Mouse (Mus musculus) heart, postnatal 0 days (tissue): ENCODE results near the gene Rora. TPM values are rescaled to one million over a fixed set of nuclear protein-coding genes. Genes with fewer than 3 reads are reported as not detected.
A peak's percentile ranks its signal among the peaks of the same experiment; 100 is the strongest.

ENCODE experiments used
- ATAC-seq: fragments of 200-750 bp; cut with Nextera tagmentation; 2 replicates; pipeline ENCODE4 v1.8.0; 2017; ENCODE audit warnings: low read depth, moderate number of reproducible peaks, moderate library complexity; ENCODE audit not compliant: insufficient read depth
- DNase-seq: peaks from one replicate; pipeline ENCODE4 v3.0.0-alpha.2; 2016; ENCODE audit warnings: low spot score
- H3K27ac ChIP-seq: fragments of 300-500 bp; sonication (generic); 2 replicates; pipeline ENCODE4 v1.5.1; 2014; ENCODE audit warnings: low read depth, mild to moderate bottlenecking
- H3K27me3 ChIP-seq: fragments of 300-500 bp; sonication (generic); 2 replicates; pipeline ENCODE4 v1.6.1; 2014; ENCODE audit warnings: low read length, mixed read lengths; ENCODE audit not compliant: control insufficient read depth, insufficient read depth
- H3K36me3 ChIP-seq: fragments of 300-500 bp; sonication (generic); replicated peaks from 2 replicates; pipeline ENCODE4 v1.6.1; 2014; ENCODE audit warnings: low read length, mixed read lengths; ENCODE audit not compliant: control insufficient read depth, insufficient read depth
- H3K4me1 ChIP-seq: fragments of 300-500 bp; sonication (generic); 2 replicates; pipeline ENCODE4 v1.6.1; 2014; ENCODE audit warnings: antibody characterized with exemption; ENCODE audit not compliant: control insufficient read depth, insufficient read depth
- H3K4me2 ChIP-seq: fragments of 300-500 bp; sonication (generic); 2 replicates; pipeline ENCODE4 v1.6.1; 2014; ENCODE audit warnings: low read depth, mild to moderate bottlenecking, low read length, moderate library complexity
- H3K4me3 ChIP-seq: fragments of 300-500 bp; sonication (generic); 2 replicates; pipeline ENCODE4 v1.5.1; 2014; ENCODE audit warnings: low read depth, low read length
- H3K9ac ChIP-seq: fragments of 300-500 bp; sonication (generic); replicated peaks from 2 replicates; pipeline ENCODE4 v1.6.1; 2014; ENCODE audit warnings: low read depth, low read length, mixed read lengths
- H3K9me3 ChIP-seq: fragments of 300-500 bp; sonication (generic); replicated peaks from 2 replicates; pipeline ENCODE4 v1.6.1; 2016; ENCODE audit warnings: low read length; ENCODE audit not compliant: control insufficient read depth
- CTCF ChIP-seq: IDR thresholded peaks from 2 replicates; pipeline ENCODE4 v1.5.1; 2016; ENCODE audit warnings: antibody characterized with exemption, control low read depth, low read depth
- EP300 ChIP-seq: IDR thresholded peaks from 2 replicates; pipeline ENCODE4 v1.6.1; 2016; ENCODE audit warnings: antibody characterized with exemption, low read depth
- WGBS: fragments of 180-500 bp; shearing (Covaris S2); extraction: QIAGEN DNeasy Blood & Tissue Kit; methylation state at CpG from one replicate; pipeline ENCODE4 v1.1.7; 2014; 5-methylcytosine and 5-hydroxymethylcytosine counted together
- polyA plus RNA-seq: library from polyadenylated mRNA; unstranded; fragments of >200 nt; fragmentation: Nextera tagmentation; extraction: Ambion mirVana; gene quantifications from 2 replicates; pipeline ENCODE4 v1.2.1, GENCODE M21; 2015
- total RNA-seq: library from RNA; depleted of rRNA; stranded (reverse); fragments of >200 nt; gene quantifications from 2 replicates; pipeline ENCODE4 v1.2.3, GENCODE M21; 2014; ENCODE audit warnings: low replicate concordance

The Rora gene
- total and polyA plus RNA-seq, 2 experiments from 2014 or later, result 7.9 to 9.8 TPM

DNA sequence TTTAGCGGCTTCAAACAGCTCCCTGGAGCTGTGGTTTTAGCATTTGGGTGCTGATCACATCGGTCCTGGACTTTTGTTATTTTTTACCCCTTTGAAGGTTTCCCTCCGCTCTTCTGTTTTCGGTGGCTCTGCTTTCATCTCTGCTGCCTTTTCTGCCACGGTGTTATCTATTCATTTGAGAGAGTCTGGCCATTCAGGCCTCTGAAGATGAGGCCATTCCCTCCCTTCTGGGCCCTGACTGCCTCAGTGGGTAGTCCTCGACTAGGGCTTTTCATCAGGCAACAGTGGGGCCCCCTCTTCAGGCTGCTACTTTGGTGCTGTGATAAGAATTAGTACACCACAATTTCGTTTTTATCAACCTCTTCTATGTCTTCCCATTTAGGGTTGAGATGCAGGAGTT lies 617.3 kb downstream of the Rora start:
- ATAC-seq, result no peak
- no peak for TF ChIP-seq EP300
- no peak for TF ChIP-seq CTCF
- H3K36me3 ChIP-seq, result no peaks in the 10 kb centered on the region

DNA sequence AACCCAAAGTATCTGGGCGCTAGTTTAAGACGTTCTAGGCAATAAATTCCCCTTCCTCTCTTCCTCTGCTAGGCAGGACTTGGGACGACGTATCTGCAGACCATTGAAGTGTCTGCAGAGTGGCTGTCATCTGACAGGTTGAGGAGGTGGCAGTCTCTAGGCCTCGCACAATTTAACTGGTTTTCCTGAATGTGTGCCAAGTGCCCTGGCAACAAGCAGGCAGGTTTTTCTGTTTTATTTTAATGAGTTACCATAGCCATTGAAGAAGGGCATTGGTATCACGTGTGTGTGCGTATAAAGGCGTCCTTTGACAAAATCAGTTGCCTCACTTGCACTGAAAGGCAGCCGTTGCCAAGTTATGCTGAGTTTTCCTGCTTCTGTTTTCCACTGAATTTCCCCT lies 619.3 kb downstream of the Rora start:
- ATAC-seq (peak; percentile 76), DNase-seq (peak; percentile 39)
- H3K36me3 ChIP-seq, result no peaks in the 10 kb centered on the region
- no peak overlapping the region for H3K4me2 ChIP-seq
- 33% methylated on average over 9 of the region's 9 CpGs for WGBS
- no peak for TF ChIP-seq EP300
- TF ChIP-seq CTCF, result no peak
- no peaks in the 10 kb centered on the region for H3K27me3 ChIP-seq
- no peak overlapping the region for H3K9ac ChIP-seq
- no peak overlapping the region for H3K27ac ChIP-seq
- no peaks in the 10 kb centered on the region for H3K9me3 ChIP-seq
- H3K4me3 ChIP-seq, result no peak overlapping the region
- peaks cover 8% of the 10 kb centered on the region for H3K4me1 ChIP-seq

More for the DNA sequence above, 617.3 kb downstream of the Rora start:
- Histone ChIP-seq H3K9ac (no peak overlapping the region), H3K4me3 (no peak overlapping the region), H3K27me3 (no peaks in the 10 kb centered on the region), H3K4me1 (peaks cover 8% of the 10 kb centered on the region), H3K27ac (no peak overlapping the region), H3K4me2 (no peak overlapping the region), H3K9me3 (no peaks in the 10 kb centered on the region)
- DNase-seq, result no peak
- WGBS, result 33% methylated on average over 7 of the region's 7 CpGs

DNA sequence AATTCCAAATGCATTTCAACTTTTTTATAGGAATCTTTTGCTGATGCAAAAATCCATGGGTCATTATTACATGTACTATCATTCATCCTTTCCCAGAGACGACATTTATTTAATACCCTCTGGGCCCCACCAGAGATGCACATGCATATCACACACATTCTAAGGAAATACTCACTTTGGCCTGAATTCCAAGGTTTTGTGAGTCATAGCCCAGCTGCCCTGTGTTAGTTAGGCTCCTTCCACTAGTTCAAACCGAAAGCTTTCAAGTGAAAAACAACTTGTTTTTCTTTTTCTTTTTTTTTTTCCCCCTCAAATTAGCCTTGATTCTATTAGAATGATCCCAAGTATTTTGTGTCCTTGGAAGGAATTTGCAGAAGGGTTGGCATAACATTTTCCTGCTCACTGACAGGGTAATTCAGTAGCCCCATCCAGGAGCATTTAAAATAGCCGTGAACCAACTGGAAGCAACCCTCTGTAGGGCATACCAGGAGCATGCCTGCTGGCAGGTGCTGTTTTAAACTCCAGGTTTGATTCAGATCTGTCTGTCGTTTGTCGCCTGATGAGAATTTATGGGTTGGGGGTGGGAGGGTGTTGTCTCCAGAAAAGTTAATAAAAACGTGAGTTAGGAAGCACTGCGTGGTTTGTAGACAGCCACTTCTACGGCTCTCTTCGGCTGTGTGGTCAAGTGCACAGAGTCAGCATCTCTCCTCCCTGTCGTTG lies 621.3 kb downstream of the Rora start:
- DNase-seq, result no peak
- H3K36me3 ChIP-seq, result no peaks in the 10 kb centered on the region
- no peak overlapping the region for H3K4me2 ChIP-seq
- H3K27ac ChIP-seq, result no peak overlapping the region
- H3K9me3 ChIP-seq, result no peaks in the 10 kb centered on the region
- no peak overlapping the region for H3K4me3 ChIP-seq
- H3K4me1 ChIP-seq, result peaks cover 8% of the 10 kb centered on the region
- WGBS, result 77% methylated on average over 10 of the region's 10 CpGs
- TF ChIP-seq CTCF (no peak), EP300 (no peak)
- no peak overlapping the region for H3K9ac ChIP-seq
- no peak for ATAC-seq
- no peaks in the 10 kb centered on the region for H3K27me3 ChIP-seq

DNA sequence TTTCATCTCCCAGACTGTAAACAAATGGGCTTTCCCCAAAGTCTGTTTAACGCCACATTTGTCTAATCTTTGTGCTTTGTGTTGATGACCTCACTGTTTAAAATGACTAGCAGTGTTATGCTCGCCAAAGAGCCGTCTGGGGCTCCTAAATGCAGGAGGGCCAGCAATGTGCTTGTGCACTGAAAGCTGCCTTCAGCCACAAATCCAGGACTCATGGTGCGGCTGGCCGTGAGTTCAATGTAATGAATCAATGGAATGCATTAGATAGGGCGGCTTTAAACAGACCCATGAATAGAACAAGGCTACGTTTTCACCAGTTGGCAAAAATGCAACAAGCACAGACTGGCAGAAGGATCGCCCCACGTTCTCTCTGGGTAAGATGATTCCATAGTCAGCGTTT lies 623.7 kb downstream of the Rora start:
- H3K27me3 ChIP-seq, result no peaks in the 10 kb centered on the region
- no peak for TF ChIP-seq EP300
- TF ChIP-seq CTCF, result no peak
- DNase-seq (no peak), ATAC-seq (no peak)
- H3K9ac ChIP-seq, result no peak overlapping the region
- WGBS, result 51% methylated on average over 10 of the region's 10 CpGs
- H3K36me3 ChIP-seq, result no peaks in the 10 kb centered on the region
- no peak overlapping the region for H3K4me2 ChIP-seq
- no peak overlapping the region for H3K27ac ChIP-seq
- H3K4me3 ChIP-seq, result no peak overlapping the region
- peaks cover 8% of the 10 kb centered on the region for H3K4me1 ChIP-seq
- no peaks in the 10 kb centered on the region for H3K9me3 ChIP-seq

DNA sequence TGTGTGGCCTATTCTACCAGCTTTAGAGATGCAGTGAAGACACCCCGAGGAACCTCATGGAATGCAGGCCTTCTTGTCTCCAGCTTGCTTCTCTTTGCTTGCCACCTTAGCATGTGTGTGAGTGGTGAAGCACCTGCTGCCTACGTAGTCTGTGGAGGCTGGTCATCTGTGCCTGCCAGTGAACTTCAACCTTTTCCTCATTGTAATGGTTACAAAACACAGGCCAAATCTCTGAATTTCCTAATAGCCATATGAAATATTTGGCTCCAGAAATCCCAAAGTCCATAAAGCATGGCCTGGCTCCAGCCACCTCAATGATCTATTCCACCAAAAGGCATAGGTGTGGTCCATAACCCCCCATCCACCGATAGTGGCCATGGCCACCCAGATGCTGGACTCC lies 631.4 kb downstream of the Rora start:
- no peak overlapping the region for H3K4me3 ChIP-seq
- H3K27ac ChIP-seq, result no peak overlapping the region
- WGBS, result 82% methylated on average over 3 of the region's 3 CpGs
- no peak overlapping the region for H3K9ac ChIP-seq
- H3K4me1 ChIP-seq, result no peaks in the 10 kb centered on the region
- H3K27me3 ChIP-seq, result no peaks in the 10 kb centered on the region
- H3K9me3 ChIP-seq, result no peaks in the 10 kb centered on the region
- no peak overlapping the region for H3K4me2 ChIP-seq
- ATAC-seq (no peak), DNase-seq (no peak)
- no peaks in the 10 kb centered on the region for H3K36me3 ChIP-seq
- no peak for TF ChIP-seq EP300
- TF ChIP-seq CTCF, result no peak

DNA sequence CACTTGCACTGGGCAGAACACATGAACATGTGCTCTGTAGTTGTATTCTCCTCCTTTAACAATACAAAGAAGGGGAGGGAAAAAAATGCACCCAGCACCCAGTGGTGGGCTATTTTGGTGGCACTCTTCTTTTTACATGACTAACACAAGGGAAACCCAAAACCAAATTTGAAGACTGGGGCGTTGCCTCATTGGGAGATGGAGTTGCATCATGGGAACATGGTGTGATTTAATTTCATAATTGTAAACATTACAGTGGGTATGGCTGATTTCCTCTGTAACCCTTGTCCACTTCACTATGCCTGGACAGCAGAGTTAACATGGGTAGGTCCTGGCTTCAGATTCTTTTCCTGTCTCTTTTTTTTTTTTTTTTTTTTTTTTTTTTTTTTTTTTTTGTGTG lies 634.5 kb downstream of the Rora start:
- ATAC-seq (no peak), DNase-seq (no peak)
- H3K27me3 ChIP-seq, result no peaks in the 10 kb centered on the region
- no peaks in the 10 kb centered on the region for H3K36me3 ChIP-seq
- no peak overlapping the region for H3K4me3 ChIP-seq
- peaks cover 5% of the 10 kb centered on the region for H3K4me1 ChIP-seq
- H3K9ac ChIP-seq, result no peak overlapping the region
- no peak overlapping the region for H3K4me2 ChIP-seq
- H3K27ac ChIP-seq, result no peak overlapping the region
- TF ChIP-seq CTCF, result no peak
- no peak for TF ChIP-seq EP300
- H3K9me3 ChIP-seq, result no peaks in the 10 kb centered on the region
- 80% methylated on average over 1 of the region's 1 CpGs for WGBS
